ENCODE assay signal across 8 mouse cellular contexts in genomic region chr19:45005957-45006712, GRCm38 (mm10). TPM values are rescaled to one million over a fixed set of nuclear protein-coding genes. Genes with fewer than 3 reads are reported as not detected.
DNase-seq lines count a peak whose midpoint lies in the region; ATAC-seq and TF ChIP-seq lines count a peak whose summit lies in the region.

Gene Mrpl43, minus strand, starts transcription at chr19:45006442.

- no peaks in the 10 kb centered on the region for H3K9me3 ChIP-seq in G1E (replicated peaks)
- H3K9me3 ChIP-seq in forebrain, postnatal 0 days (ENCODE audit: low read length), result no peaks in the 10 kb centered on the region
- no peaks in the 10 kb centered on the region for H3K9me3 ChIP-seq in lung, embryonic 16.5 days (ENCODE audit: control insufficient read depth, low read length)

- H3K27me3 ChIP-seq in G1E (ENCODE audit: insufficient read depth, low read length), result no peaks in the 10 kb centered on the region
- no peaks in the 10 kb centered on the region for H3K27me3 ChIP-seq in forebrain, postnatal 0 days (ENCODE audit: insufficient read depth, low read length)
- H3K27me3 ChIP-seq in lung, embryonic 16.5 days (ENCODE audit: control insufficient read depth, insufficient read depth, low read depth, low read length), result no peaks in the 10 kb centered on the region

- peaks cover 64% of the 10 kb centered on the region for H3K4me1 ChIP-seq in G1E (ENCODE audit: insufficient read depth, low read depth, low read length)
- peaks cover 16% of the 10 kb centered on the region for H3K4me1 ChIP-seq in forebrain, postnatal 0 days (ENCODE audit: insufficient read depth)
- H3K4me1 ChIP-seq in lung, embryonic 16.5 days (replicated peaks; ENCODE audit: control insufficient read depth, insufficient read depth, low read length), result peaks cover 19% of the 10 kb centered on the region

- H3K27ac ChIP-seq in forebrain, postnatal 0 days (ENCODE audit: low read depth, low read length), result peak within 1 kb of the TSS; percentile 71
- peak within 1 kb of the TSS; percentile 87 for H3K27ac ChIP-seq in lung, embryonic 16.5 days (ENCODE audit: low read length)

- no peak for TF ChIP-seq CTCF in G1E (IDR thresholded peaks at IDR 0.05; ENCODE audit: low read depth, low read length)
- no peak for TF ChIP-seq CTCF in forebrain, postnatal 0 days (IDR thresholded peaks at IDR 0.05; ENCODE audit: low read depth)

- ATAC-seq in G1E (ENCODE audit: extremely low read depth, insufficient number of reproducible peaks, low FRiP score, poor library complexity, severe bottlenecking), result peak; percentile 86
- ATAC-seq in forebrain, postnatal 0 days, result peak; percentile 96
- peak; percentile 93 for ATAC-seq in lung, embryonic 16.5 days (ENCODE audit: low read depth)

- H3K4me2 ChIP-seq in forebrain, postnatal 0 days (ENCODE audit: low read depth), result peak within 1 kb of the TSS; percentile 92
- H3K4me2 ChIP-seq in lung, embryonic 16.5 days (ENCODE audit: low read depth, low read length), result peak within 1 kb of the TSS; percentile 94

- peak within 1 kb of the TSS; percentile 80 for H3K9ac ChIP-seq in forebrain, postnatal 0 days
- peak within 1 kb of the TSS; percentile 89 for H3K9ac ChIP-seq in lung, embryonic 16.5 days (ENCODE audit: low read length)

- peaks cover 83% of the 10 kb centered on the region for H3K36me3 ChIP-seq in G1E (replicated peaks)
- H3K36me3 ChIP-seq in forebrain, postnatal 0 days (ENCODE audit: insufficient read depth), result peaks cover 41% of the 10 kb centered on the region
- peaks cover 21% of the 10 kb centered on the region for H3K36me3 ChIP-seq in lung, embryonic 16.5 days (ENCODE audit: control insufficient read depth, insufficient read depth, low read length)

- peak within 1 kb of the TSS; percentile 96 for H3K4me3 ChIP-seq in G1E (ENCODE audit: low read depth, low read length)
- peak within 1 kb of the TSS; percentile 94 for H3K4me3 ChIP-seq in forebrain, postnatal 0 days (ENCODE audit: low read depth, low read length)
- H3K4me3 ChIP-seq in lung, embryonic 16.5 days (ENCODE audit: low read length), result peak within 1 kb of the TSS; percentile 98

- peak; percentile 95 for DNase-seq in G1E (ENCODE audit: low spot score)
- DNase-seq in cerebellum, adult 18-20 months, result peak; percentile 96
- DNase-seq in forebrain, postnatal 0 days, result peak; percentile 93
- DNase-seq in heart, postnatal 4 days, result peak; percentile 98
- peak; percentile 90 for DNase-seq in layer of hippocampus, adult 9-10 months (ENCODE audit: low spot score)
- peak; percentile 91 for DNase-seq in ovary, postnatal 10 days (ENCODE audit: low spot score)
- DNase-seq in thymus, postnatal 10 days (ENCODE audit: low spot score in 2 of 2), result peak; percentile 88 to 96

- WGBS in forebrain, postnatal 0 days, result 2% methylated on average over 82 of the region's 82 CpGs
- under 1% methylated on average over 81 of the region's 82 CpGs for WGBS in lung, embryonic 16.5 days

RNA-seq across cellular contexts. Expression of gene Mrpl43, which starts in this region (rescaled TPM):
- total RNA-seq in G1E (2014; fragmentation: Nextera tagmentation) (35.6 and 41.8 TPM in 2 replicates), G1E (2017) (39.7 and 42.2 TPM in 2 replicates)
- polyA plus RNA-seq in G1E (2012), result 91.6 and 94.7 TPM in 2 replicates
- 60.6 and 62.2 TPM in 2 replicates for total RNA-seq in forebrain, postnatal 0 days (2014; rRNA removed)
- polyA plus RNA-seq in forebrain, postnatal 0 days (2015; fragmentation: Nextera tagmentation; extraction: Ambion mirVana), result 85.7 and 99.2 TPM in 2 replicates
- 10 to 100 TPM; 45.3 to 45.5 TPM for total RNA-seq in heart, postnatal 4 days (2021)
- 65.2 and 67.2 TPM in 2 replicates for polyA plus RNA-seq in lung, embryonic 16.5 days (2015; fragmentation: Nextera tagmentation; extraction: Ambion mirVana)

Comparison
In these comparisons a context has a peak if more than half of its experiments do, and no peak if none do; other contexts are left out.
1. Peak in every context shown above with its lines: DNase-seq, ATAC-seq, H3K4me3 ChIP-seq and H3K27ac ChIP-seq.